ENCODE assay signal across 22 mouse cellular contexts in the genomic region with DNA sequence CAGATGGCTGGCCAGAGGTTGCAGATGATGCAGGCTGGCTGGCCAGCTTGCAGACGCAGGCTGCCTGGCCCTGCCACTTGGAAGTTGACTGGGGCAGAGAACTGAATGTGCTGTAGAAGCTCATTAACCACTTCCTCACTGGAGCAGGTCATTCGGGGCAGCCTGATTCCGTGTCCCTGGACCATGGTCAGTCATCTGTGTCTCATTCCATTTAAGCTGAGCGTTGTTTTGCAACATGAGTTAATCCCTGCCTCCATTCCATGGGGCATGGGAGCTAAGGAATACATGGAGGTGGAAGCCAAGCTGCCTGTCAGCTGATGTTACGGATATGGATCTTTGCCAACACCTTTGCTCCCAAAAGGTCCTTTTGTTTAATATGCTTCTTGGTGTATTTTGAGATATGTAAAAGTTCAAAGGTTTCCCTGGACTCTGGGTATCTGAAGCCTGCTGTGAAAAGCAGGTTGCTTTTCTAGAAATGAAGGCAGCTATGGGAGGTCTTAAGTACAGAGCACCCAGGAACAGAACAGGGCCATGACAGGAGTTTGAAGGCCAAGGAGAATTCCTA.
DNase-seq lines count a peak whose midpoint lies in the region; TF ChIP-seq lines count a peak whose summit lies in the region.
"Had no signal": no experiment of that assay in that cellular context is flagged by ENCODE, and none has a peak within 500 bp of the region (broad histone marks: within the 10 kb centered on the region; RNA-seq: fewer than 3 reads in every experiment).

No protein-coding gene starts in this region.

- TF ChIP-seq CTCF in gastrocnemius, adult 2 months (IDR thresholded peaks at IDR 0.05) = no peak

- no peak for DNase-seq in gastrocnemius, adult 2 months
- no peak for DNase-seq in gastrocnemius, adult 18-20 months (ENCODE audit: low spot score)
- DNase-seq in lung, postnatal 10 days = peak; percentile 10
- no peak for DNase-seq in lung, postnatal 36 days
- peak; percentile 24 for DNase-seq in kidney, postnatal 14 days
- no peak for DNase-seq in urinary bladder, postnatal 14 days (ENCODE audit: low spot score)
- DNase-seq in cerebellum, postnatal 25 days = no peak
- DNase-seq: cerebellum, adult 18-20 months; cerebellum, postnatal 36 days; embryo, embryonic 11 days; heart, postnatal 10 days; right cerebral cortex, adult 18-20 months; right cerebral cortex, postnatal 4 days; thymus, postnatal 36 days had no signal

- intact Hi-C loops in gastrocnemius, adult 2 months (cut with DNase I) = loop anchor here (10.0 kb wide), 1 partner anchor 56 kb away; no protein-coding TSS in a partner anchor

- H3K27ac ChIP-seq in gastrocnemius, adult 2 months = peak overlapping the region; percentile 71
- H3K27ac ChIP-seq: forebrain, embryonic 13.5 days; hindbrain, embryonic 10.5 days; layer of hippocampus, adult 2 months; liver, embryonic 15.5 days; midbrain, embryonic 10.5 days; neural tube, embryonic 13.5 days had no signal

- no peak overlapping the region for H3K4me3 ChIP-seq in gastrocnemius, adult 2 months
- H3K4me3 ChIP-seq: forebrain, embryonic 13.5 days; heart, embryonic 12.5 days; hindbrain, embryonic 10.5 days; layer of hippocampus, adult 2 months; liver, embryonic 15.5 days; midbrain, embryonic 10.5 days; myocyte; neural tube, embryonic 13.5 days had no signal

Comparison
In these comparisons a context has a peak if more than half of its experiments do, and no peak if none do; other contexts are left out.
1. DNase-seq: peak in lung, postnatal 10 days (single experiment) and kidney, postnatal 14 days (single experiment); none in gastrocnemius, adult 2 months (single experiment), gastrocnemius, adult 18-20 months (single experiment), lung, postnatal 36 days (single experiment), urinary bladder, postnatal 14 days (single experiment) and cerebellum, postnatal 25 days (0 of 2).